Mouse (Mus musculus) forebrain, embryonic 12.5 days (tissue): ENCODE data around the gene Vmac. TPM values are rescaled to one million over a fixed set of nuclear protein-coding genes. Genes with fewer than 3 reads are reported as not detected.

Experiments
- ATAC-seq: fragments of 200-750 bp; cut with Nextera tagmentation; 2 replicates; pipeline ENCODE4 v1.8.0; 2017; ENCODE audit warnings: moderate TSS enrichment; ENCODE audit not compliant: low FRiP score
- H3K27ac ChIP-seq: fragments of 300-500 bp; sonication (generic); 2 replicates; pipeline ENCODE4 v1.5.1; 2016; ENCODE audit warnings: mild to moderate bottlenecking
- H3K27me3 ChIP-seq: fragments of 300-500 bp; sonication (generic); 2 replicates; pipeline ENCODE4 v1.6.1; 2016; ENCODE audit warnings: mild to moderate bottlenecking
- H3K36me3 ChIP-seq: fragments of 300-500 bp; sonication (generic); replicated peaks from 2 replicates; pipeline ENCODE4 v1.6.1; 2016; ENCODE audit warnings: mild to moderate bottlenecking
- H3K4me1 ChIP-seq: fragments of 300-500 bp; sonication (generic); 2 replicates; pipeline ENCODE4 v1.6.1; 2016
- H3K4me2 ChIP-seq: fragments of 300-500 bp; sonication (generic); 2 replicates; pipeline ENCODE4 v1.6.1; 2016; ENCODE audit warnings: mild to moderate bottlenecking, moderate library complexity
- H3K4me3 ChIP-seq: fragments of 300-500 bp; sonication (generic); replicated peaks from 2 replicates; pipeline ENCODE4 v1.5.1; 2016; ENCODE audit warnings: mild to moderate bottlenecking
- H3K9ac ChIP-seq: fragments of 300-500 bp; sonication (generic); 2 replicates; pipeline ENCODE4 v1.6.1; 2016; ENCODE audit warnings: mild to moderate bottlenecking
- H3K9me3 ChIP-seq: fragments of 300-500 bp; sonication (generic); 2 replicates; pipeline ENCODE4 v1.6.1; 2016
- WGBS: fragments of 180-500 bp; shearing (Covaris S2); methylation state at CpG from one replicate; pipeline ENCODE4 v1.1.7; 2016; 5-methylcytosine and 5-hydroxymethylcytosine counted together
- polyA plus RNA-seq: library from polyadenylated mRNA; unstranded; fragments of >200 nt; fragmentation: Nextera tagmentation; extraction: Ambion mirVana; gene quantifications from 2 replicates; pipeline ENCODE4 v1.2.1, GENCODE M21; 2016

Vmac gene
- polyA plus RNA-seq, 1 experiment from 2014 or later = 15.9 TPM

GRCm38 (mm10) chr17:56706515-56706914, 11.3 kb downstream of the Vmac start:
- no peak overlapping the region for H3K27ac ChIP-seq
- no peaks in the 10 kb centered on the region for H3K4me1 ChIP-seq
- H3K9me3 ChIP-seq = no peaks in the 10 kb centered on the region
- WGBS = 94% methylated on average over 1 of the region's 1 CpGs
- peaks cover 97% of the 10 kb centered on the region for H3K36me3 ChIP-seq
- no peak overlapping the region for H3K9ac ChIP-seq
- H3K27me3 ChIP-seq = no peaks in the 10 kb centered on the region
- H3K4me3 ChIP-seq = no peak overlapping the region
- no peak for ATAC-seq
- no peak overlapping the region for H3K4me2 ChIP-seq

GRCm38 (mm10) chr17:56703038-56703437, 14.8 kb downstream of the Vmac start:
- Histone ChIP-seq H3K4me2 (no peak overlapping the region), H3K27ac (no peak overlapping the region), H3K9me3 (no peaks in the 10 kb centered on the region), H3K27me3 (no peaks in the 10 kb centered on the region), H3K36me3 (peaks cover 97% of the 10 kb centered on the region), H3K4me1 (no peaks in the 10 kb centered on the region), H3K4me3 (no peak overlapping the region), H3K9ac (no peak overlapping the region)
- no peak for ATAC-seq
- 90% methylated on average over 4 of the region's 4 CpGs for WGBS

- Histone ChIP-seq H3K36me3 (peaks cover 98% of the 10 kb centered on the region), H3K9ac (no peak overlapping the region), H3K4me1 (no peaks in the 10 kb centered on the region), H3K27me3 (no peaks in the 10 kb centered on the region), H3K4me3 (no peak overlapping the region), H3K4me2 (no peak overlapping the region), H3K9me3 (no peaks in the 10 kb centered on the region), H3K27ac (no peak overlapping the region)
- 94% methylated on average over 2 of the region's 2 CpGs for WGBS
- no peak for ATAC-seq
These were observed 17.4 kb downstream of the Vmac start for GRCm38 (mm10) chr17:56700451-56700850.

GRCm38 (mm10) chr17:56693851-56694310, 23.9 kb downstream of the Vmac start:
- no peak overlapping the region for H3K4me3 ChIP-seq
- peaks cover 11% of the 10 kb centered on the region; the same call in 1 of the 2 replicates for H3K4me1 ChIP-seq
- H3K9ac ChIP-seq = no peak overlapping the region
- H3K36me3 ChIP-seq = peaks cover 95% of the 10 kb centered on the region
- 55% methylated on average over 6 of the region's 6 CpGs for WGBS
- no peaks in the 10 kb centered on the region for H3K27me3 ChIP-seq
- peak; percentile 37; the same call in 1 of the 2 replicates for ATAC-seq
- no peak overlapping the region for H3K4me2 ChIP-seq
- peak overlapping the region; percentile 66; the same call in 1 of the 2 replicates for H3K27ac ChIP-seq
- H3K9me3 ChIP-seq = no peaks in the 10 kb centered on the region

- peaks cover 95% of the 10 kb centered on the region for H3K36me3 ChIP-seq
- 0 out of 2 replicates have a peak overlapping the region, but pooled peaks have one; percentile 42 for H3K27ac ChIP-seq
- H3K9me3 ChIP-seq = no peaks in the 10 kb centered on the region
- no peak overlapping the region for H3K4me3 ChIP-seq
- no peak for ATAC-seq
- no peak overlapping the region for H3K4me2 ChIP-seq
- H3K4me1 ChIP-seq = peaks cover 11% of the 10 kb centered on the region; the same call in 1 of the 2 replicates
- 90% methylated on average over 1 of the region's 1 CpGs for WGBS
- no peak overlapping the region for H3K9ac ChIP-seq
- H3K27me3 ChIP-seq = no peaks in the 10 kb centered on the region
These were observed 24.4 kb downstream of the Vmac start for GRCm38 (mm10) chr17:56693395-56693794.

GRCm38 (mm10) chr17:56688689-56689088, 29.1 kb downstream of the Vmac start:
- H3K27me3 ChIP-seq = no peaks in the 10 kb centered on the region
- peaks cover 94% of the 10 kb centered on the region for H3K36me3 ChIP-seq

GRCm38 (mm10) chr17:56688045-56688444, 29.8 kb downstream of the Vmac start:
- Histone ChIP-seq H3K9me3 (no peaks in the 10 kb centered on the region), H3K27ac (no peak overlapping the region), H3K9ac (no peak overlapping the region), H3K4me3 (no peak overlapping the region), H3K4me2 (no peak overlapping the region), H3K36me3 (peaks cover 92% of the 10 kb centered on the region), H3K27me3 (no peaks in the 10 kb centered on the region), H3K4me1 (peaks cover 7% of the 10 kb centered on the region; the same call in 1 of the 2 replicates)
- no peak for ATAC-seq

More at GRCm38 (mm10) chr17:56688689-56689088, 29.1 kb downstream of the Vmac start:
- ATAC-seq = no peak
- H3K4me3 ChIP-seq = no peak overlapping the region
- H3K9me3 ChIP-seq = no peaks in the 10 kb centered on the region
- peaks cover 13% of the 10 kb centered on the region; the same call in 1 of the 2 replicates for H3K4me1 ChIP-seq
- 91% methylated on average over 2 of the region's 2 CpGs for WGBS
- H3K27ac ChIP-seq = no peak overlapping the region
- no peak overlapping the region for H3K4me2 ChIP-seq
- no peak overlapping the region for H3K9ac ChIP-seq

GRCm38 (mm10) chr17:56686801-56687200, 31.0 kb downstream of the Vmac start:
- 93% methylated on average over 4 of the region's 4 CpGs for whole genome bisulfite sequencing
- Histone ChIP-seq H3K27me3 (no peaks in the 10 kb centered on the region), H3K27ac (no peak overlapping the region), H3K9ac (no peak overlapping the region), H3K4me1 (peaks cover 4% of the 10 kb centered on the region; the same call in 1 of the 2 replicates), H3K4me2 (no peak overlapping the region), H3K9me3 (no peaks in the 10 kb centered on the region), H3K4me3 (no peak overlapping the region), H3K36me3 (peaks cover 92% of the 10 kb centered on the region)
- no peak for ATAC-seq

GRCm38 (mm10) chr17:56684649-56685048, 33.2 kb downstream of the Vmac start:
- ATAC-seq = no peak
- Histone ChIP-seq H3K9me3 (no peaks in the 10 kb centered on the region), H3K9ac (no peak overlapping the region), H3K4me3 (no peak overlapping the region), H3K4me2 (no peak overlapping the region), H3K4me1 (peaks cover 4% of the 10 kb centered on the region; the same call in 1 of the 2 replicates), H3K27ac (no peak overlapping the region), H3K36me3 (peaks cover 94% of the 10 kb centered on the region), H3K27me3 (no peaks in the 10 kb centered on the region)
- 89% methylated on average over 2 of the region's 2 CpGs for WGBS

- H3K27ac ChIP-seq = no peak overlapping the region
- no peak overlapping the region for H3K4me2 ChIP-seq
- WGBS = 87% methylated on average over 5 of the region's 5 CpGs
- no peak overlapping the region for H3K9ac ChIP-seq
- H3K27me3 ChIP-seq = no peaks in the 10 kb centered on the region
- ATAC-seq = no peak
- H3K4me3 ChIP-seq = no peak overlapping the region
- no peaks in the 10 kb centered on the region for H3K9me3 ChIP-seq
- peaks cover 4% of the 10 kb centered on the region; the same call in 1 of the 2 replicates for H3K4me1 ChIP-seq
- peaks cover 89% of the 10 kb centered on the region for H3K36me3 ChIP-seq
These were observed 34.2 kb downstream of the Vmac start for GRCm38 (mm10) chr17:56683546-56684140.

GRCm38 (mm10) chr17:56682880-56683279, 34.9 kb downstream of the Vmac start:
- H3K27me3 ChIP-seq = no peaks in the 10 kb centered on the region
- no peak overlapping the region for H3K4me2 ChIP-seq
- H3K9me3 ChIP-seq = no peaks in the 10 kb centered on the region
- WGBS = 82% methylated on average over 3 of the region's 3 CpGs
- H3K27ac ChIP-seq = no peak overlapping the region
- no peak overlapping the region for H3K4me3 ChIP-seq
- peaks cover 4% of the 10 kb centered on the region; the same call in 1 of the 2 replicates for H3K4me1 ChIP-seq
- no peak overlapping the region for H3K9ac ChIP-seq
- no peak for ATAC-seq
- peaks cover 85% of the 10 kb centered on the region for H3K36me3 ChIP-seq

GRCm38 (mm10) chr17:56681791-56682190, 36.0 kb downstream of the Vmac start:
- Histone ChIP-seq H3K27ac (no peak overlapping the region), H3K4me1 (peaks cover 9% of the 10 kb centered on the region), H3K36me3 (peaks cover 85% of the 10 kb centered on the region), H3K4me2 (no peak overlapping the region), H3K9me3 (no peaks in the 10 kb centered on the region), H3K4me3 (no peak overlapping the region), H3K9ac (no peak overlapping the region), H3K27me3 (no peaks in the 10 kb centered on the region)
- no peak for ATAC-seq
- WGBS = 85% methylated on average over 4 of the region's 4 CpGs
